Mouse (Mus musculus): ENCODE measurements around the gene Scimp. TPM values are rescaled to one million over a fixed set of nuclear protein-coding genes. Genes with fewer than 3 reads are reported as not detected.
A peak's percentile ranks its signal among the peaks of the same experiment; 100 is the strongest.
"Not testable (repeated sequence)": the region's sequence is repeated elsewhere in the genome, so short reads cannot be mapped to it uniquely, and the experiment has no call there.

The Scimp gene
- polyA plus RNA-seq, 1 experiment from 2014 or later = 0.25 TPM

DNA sequence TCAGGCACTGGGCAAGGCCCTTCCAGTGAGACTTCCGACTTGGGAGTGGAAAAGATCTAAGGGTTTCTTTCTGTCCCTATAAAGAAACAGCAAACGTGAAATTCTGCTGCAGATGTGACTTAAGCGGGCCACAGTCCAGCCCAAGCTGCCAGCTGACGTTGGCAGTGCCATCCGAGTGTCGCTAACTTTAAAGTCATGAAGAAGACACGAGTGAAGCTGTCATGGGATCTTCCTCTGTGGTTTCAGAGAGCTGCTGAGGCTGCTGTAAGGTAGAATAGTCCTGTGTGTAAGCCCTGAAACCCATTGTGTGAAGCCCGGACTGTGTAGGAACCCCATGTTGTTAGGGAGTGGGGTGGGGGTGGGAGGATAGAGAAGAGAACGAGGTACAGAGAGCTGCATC lies 49.7 kb downstream of the Scimp start:
- no peak for ATAC-seq (ENCODE audit: insufficient number of reproducible peaks, insufficient read depth, low FRiP score, low TSS enrichment, low read depth)
- WGBS = 80% methylated on average over 9 of the region's 9 CpGs
- 0 out of 2 replicates have a peak, but pooled peaks cover 2% of the 10 kb centered on the region for H3K36me3 ChIP-seq
- no peak overlapping the region for H3K27ac ChIP-seq
- H3K4me2 ChIP-seq = no peak overlapping the region
- H3K4me3 ChIP-seq = no peak overlapping the region
- no peaks in the 10 kb centered on the region for H3K27me3 ChIP-seq
- H3K4me1 ChIP-seq = no peaks in the 10 kb centered on the region
- no peaks in the 10 kb centered on the region for H3K9me3 ChIP-seq
- H3K9ac ChIP-seq = no peak overlapping the region

DNA sequence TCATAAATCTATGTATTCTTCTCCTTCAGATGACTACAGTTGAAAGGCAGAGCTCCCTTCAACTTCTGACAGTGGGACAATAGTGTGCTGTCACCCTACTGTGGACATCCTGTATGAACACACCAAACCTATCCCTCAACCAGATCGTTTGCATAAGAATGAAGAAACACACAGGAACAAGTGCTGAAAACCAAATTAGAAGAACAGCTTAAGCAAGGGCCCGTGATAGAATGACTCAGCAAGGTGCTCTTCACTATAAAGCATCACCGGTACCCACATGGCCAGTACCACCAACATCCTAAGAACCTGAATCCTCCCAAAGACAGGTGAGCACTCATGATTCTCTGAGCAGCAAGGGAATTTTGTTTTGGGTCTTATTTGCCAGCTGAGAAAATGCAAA lies 51.9 kb downstream of the Scimp start:
- not testable (repeated sequence) for ATAC-seq (ENCODE audit: insufficient number of reproducible peaks, insufficient read depth, low FRiP score, low TSS enrichment, low read depth); H3K9me3 ChIP-seq; H3K36me3 ChIP-seq; H3K9ac ChIP-seq; H3K4me2 ChIP-seq; H3K27ac ChIP-seq; H3K4me3 ChIP-seq; H3K27me3 ChIP-seq; H3K4me1 ChIP-seq
- 70% methylated on average over 3 of the region's 3 CpGs for WGBS

DNA sequence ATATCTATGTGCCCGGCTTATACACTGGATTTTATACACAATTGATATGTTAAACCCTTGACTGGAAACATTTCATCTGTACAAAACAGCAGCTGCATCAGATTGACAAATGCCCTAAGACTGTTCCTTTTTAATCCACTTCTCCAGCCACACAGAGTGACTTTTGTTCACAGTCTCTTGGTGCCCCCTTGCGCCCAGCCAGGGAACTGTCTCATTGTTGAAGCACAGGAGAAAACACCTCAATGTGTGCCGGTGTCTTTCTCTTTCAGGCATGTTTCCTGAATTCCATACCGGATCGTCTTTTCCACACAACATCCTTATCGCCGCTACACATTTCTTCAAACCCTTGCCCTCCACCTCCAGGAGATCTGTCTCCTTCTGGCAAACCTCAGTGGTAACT lies 56.7 kb downstream of the Scimp start:
- no peak overlapping the region for H3K4me2 ChIP-seq
- H3K4me1 ChIP-seq = no peaks in the 10 kb centered on the region
- H3K27me3 ChIP-seq = no peaks in the 10 kb centered on the region
- H3K9me3 ChIP-seq = no peaks in the 10 kb centered on the region
- WGBS = 5% methylated on average over 7 of the region's 7 CpGs
- H3K36me3 ChIP-seq = no peaks in the 10 kb centered on the region
- ATAC-seq (ENCODE audit: insufficient number of reproducible peaks, insufficient read depth, low FRiP score, low TSS enrichment, low read depth) = no peak
- no peak overlapping the region for H3K9ac ChIP-seq
- no peak overlapping the region for H3K27ac ChIP-seq
- no peak overlapping the region for H3K4me3 ChIP-seq

DNA sequence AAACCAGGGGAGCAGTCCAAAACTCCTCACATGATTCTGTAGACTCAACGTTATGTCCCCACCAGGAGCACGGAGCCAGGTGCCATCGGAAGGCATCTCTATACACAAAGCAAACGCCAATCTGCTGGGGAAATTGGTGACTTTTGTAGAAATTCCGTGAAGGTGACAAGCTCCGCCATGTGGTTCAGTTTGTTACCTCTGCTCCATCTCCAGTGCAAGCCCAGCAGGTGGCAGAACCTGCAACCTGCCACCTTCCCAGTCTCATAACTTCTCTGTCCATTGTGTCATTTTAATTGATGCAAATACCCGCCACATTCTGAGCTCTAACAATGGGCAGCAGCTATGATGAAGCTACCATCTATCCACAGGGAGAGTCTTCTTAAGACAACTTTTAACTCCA lies 57.4 kb downstream of the Scimp start:
- no peaks in the 10 kb centered on the region for H3K27me3 ChIP-seq
- H3K9me3 ChIP-seq = no peaks in the 10 kb centered on the region
- no peak overlapping the region for H3K4me3 ChIP-seq
- no peak overlapping the region for H3K4me2 ChIP-seq
- no peaks in the 10 kb centered on the region for H3K4me1 ChIP-seq
- 60% methylated on average over 7 of the region's 7 CpGs for WGBS
- H3K27ac ChIP-seq = no peak overlapping the region
- ATAC-seq (ENCODE audit: insufficient number of reproducible peaks, insufficient read depth, low FRiP score, low TSS enrichment, low read depth) = no peak
- no peaks in the 10 kb centered on the region for H3K36me3 ChIP-seq
- H3K9ac ChIP-seq = no peak overlapping the region

DNA sequence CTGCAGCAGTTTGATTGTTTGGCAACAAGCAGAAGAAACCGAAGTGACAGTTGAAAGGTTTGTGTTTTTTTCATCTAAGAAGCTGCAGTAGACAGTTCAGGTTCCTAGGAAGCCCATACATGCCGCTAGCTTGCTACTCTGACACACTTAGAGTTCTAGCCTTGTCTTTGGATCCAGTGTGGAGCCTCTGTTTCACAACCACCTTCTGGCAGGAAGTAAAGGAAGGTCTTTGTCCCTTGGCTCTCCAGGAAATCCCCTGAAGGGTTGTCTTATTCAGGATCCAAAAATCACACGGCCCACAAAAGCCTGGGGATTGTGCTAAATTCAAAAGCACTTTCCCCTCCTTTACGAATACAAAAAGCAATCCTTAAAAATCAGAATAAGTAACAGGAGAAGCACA lies 57.9 kb downstream of the Scimp start:
- Histone ChIP-seq H3K4me1 (no peaks in the 10 kb centered on the region), H3K4me2 (no peak overlapping the region), H3K4me3 (no peak overlapping the region), H3K36me3 (no peaks in the 10 kb centered on the region), H3K27ac (no peak overlapping the region), H3K27me3 (no peaks in the 10 kb centered on the region), H3K9me3 (no peaks in the 10 kb centered on the region), H3K9ac (no peak overlapping the region)
- ATAC-seq (ENCODE audit: insufficient number of reproducible peaks, insufficient read depth, low FRiP score, low TSS enrichment, low read depth) = no peak
- 46% methylated on average over 4 of the region's 4 CpGs for WGBS

DNA sequence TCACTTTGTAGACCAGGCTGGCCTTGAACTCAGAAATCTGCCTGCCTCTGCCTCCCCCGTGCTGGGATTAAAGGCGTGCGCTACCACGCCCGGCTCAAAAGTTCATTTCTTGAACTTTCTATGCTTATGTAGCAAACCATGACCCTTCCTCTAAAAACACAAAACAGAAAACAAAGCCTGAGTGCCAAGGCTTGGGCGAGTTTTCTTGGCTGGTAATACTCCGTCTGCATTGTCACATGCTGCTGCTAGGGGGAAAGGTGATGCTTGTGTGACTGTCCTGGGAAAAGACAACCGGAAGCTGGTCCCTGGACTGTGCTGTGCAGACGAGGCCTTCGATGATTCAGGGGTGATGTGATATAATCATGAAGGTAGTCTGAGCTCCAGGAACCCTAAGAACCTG lies 59.2 kb downstream of the Scimp start:
- Histone ChIP-seq H3K27me3 (no peaks in the 10 kb centered on the region), H3K4me2 (no peak overlapping the region), H3K4me1 (no peaks in the 10 kb centered on the region), H3K27ac (no peak overlapping the region), H3K36me3 (no peaks in the 10 kb centered on the region), H3K9me3 (no peaks in the 10 kb centered on the region), H3K4me3 (no peak overlapping the region), H3K9ac (no peak overlapping the region)
- no peak for ATAC-seq (ENCODE audit: insufficient number of reproducible peaks, insufficient read depth, low FRiP score, low TSS enrichment, low read depth)
- 91% methylated on average over 10 of the region's 10 CpGs for WGBS

DNA sequence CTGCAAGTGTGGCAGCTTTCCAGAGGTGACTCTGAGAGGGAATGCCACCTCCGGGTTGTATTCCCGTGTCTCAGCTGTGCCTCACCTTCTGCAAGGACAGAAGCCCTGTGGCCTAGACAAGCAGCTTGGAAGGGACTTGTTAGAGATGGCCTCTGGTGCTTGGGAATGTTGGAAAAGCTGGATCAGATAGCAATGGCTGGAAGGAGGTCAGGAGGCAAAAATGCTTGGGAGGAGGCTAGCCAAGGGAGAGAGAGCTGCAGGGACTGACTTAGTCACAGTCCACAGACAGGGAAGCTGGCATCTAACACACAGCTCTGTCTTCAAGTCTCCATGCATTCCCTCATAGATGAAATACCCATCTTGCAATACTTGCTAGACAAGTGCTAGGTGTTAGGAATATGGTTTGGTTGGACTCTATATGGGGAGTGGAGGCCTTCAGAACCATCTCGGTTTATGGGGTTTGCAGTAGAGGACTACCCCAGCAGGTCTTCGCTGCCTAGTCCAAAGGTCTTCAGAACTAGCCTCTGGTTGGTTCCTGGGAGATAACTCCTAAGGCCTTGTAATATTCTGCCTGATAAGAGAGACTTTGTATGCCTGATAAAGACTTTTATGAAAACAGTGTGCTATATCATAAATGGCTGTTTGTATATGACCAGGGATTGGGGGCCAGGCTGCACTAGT lies 59.9 kb downstream of the Scimp start:
- H3K9ac ChIP-seq = no peak overlapping the region
- no peak overlapping the region for H3K4me2 ChIP-seq
- H3K9me3 ChIP-seq = no peaks in the 10 kb centered on the region
- no peaks in the 10 kb centered on the region for H3K27me3 ChIP-seq
- 83% methylated on average over 4 of the region's 4 CpGs for WGBS
- H3K36me3 ChIP-seq = no peaks in the 10 kb centered on the region
- no peak overlapping the region for H3K4me3 ChIP-seq
- H3K4me1 ChIP-seq = no peaks in the 10 kb centered on the region
- no peak overlapping the region for H3K27ac ChIP-seq
- no peak for ATAC-seq (ENCODE audit: insufficient number of reproducible peaks, insufficient read depth, low FRiP score, low TSS enrichment, low read depth)

DNA sequence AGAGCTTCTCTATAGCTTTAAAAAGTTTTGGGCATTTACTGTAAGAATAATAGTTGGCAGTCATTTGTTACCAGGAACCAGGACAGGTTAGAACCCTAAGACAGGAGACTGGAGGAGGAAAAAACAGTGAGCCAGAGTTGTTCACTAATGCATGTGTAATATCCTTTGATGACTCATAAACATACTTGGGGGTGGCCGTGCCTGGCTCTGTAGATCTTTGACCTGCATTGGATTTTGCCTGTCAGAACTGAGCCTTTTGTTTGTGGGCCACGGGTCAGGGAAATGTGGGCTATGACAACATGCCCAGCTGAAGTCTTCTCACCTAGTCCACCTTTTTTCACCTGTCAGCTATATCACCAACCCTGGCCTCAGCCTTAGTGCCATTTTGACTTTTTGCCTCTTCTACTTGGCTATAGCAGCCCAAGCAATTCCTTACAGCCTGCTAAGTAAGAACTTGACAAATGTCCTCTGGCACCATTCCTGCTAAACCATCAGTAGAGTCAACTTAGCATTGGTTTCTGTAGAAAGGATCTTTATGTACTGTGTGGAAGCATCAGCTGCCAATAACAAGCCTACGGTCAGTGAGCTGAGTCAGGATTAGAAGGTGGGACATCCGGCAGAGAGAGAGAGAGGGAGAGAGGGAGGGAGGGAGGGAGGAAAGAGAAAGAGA lies 64.4 kb downstream of the Scimp start:
- no peaks in the 10 kb centered on the region for H3K27me3 ChIP-seq
- H3K4me3 ChIP-seq = no peak overlapping the region
- WGBS = 90% methylated on average over 4 of the region's 4 CpGs
- no peak for ATAC-seq (ENCODE audit: insufficient number of reproducible peaks, insufficient read depth, low FRiP score, low TSS enrichment, low read depth)
- no peak overlapping the region for H3K9ac ChIP-seq
- no peaks in the 10 kb centered on the region for H3K9me3 ChIP-seq
- H3K27ac ChIP-seq = no peak overlapping the region
- H3K36me3 ChIP-seq = no peaks in the 10 kb centered on the region
- no peak overlapping the region for H3K4me2 ChIP-seq
- no peaks in the 10 kb centered on the region for H3K4me1 ChIP-seq

DNA sequence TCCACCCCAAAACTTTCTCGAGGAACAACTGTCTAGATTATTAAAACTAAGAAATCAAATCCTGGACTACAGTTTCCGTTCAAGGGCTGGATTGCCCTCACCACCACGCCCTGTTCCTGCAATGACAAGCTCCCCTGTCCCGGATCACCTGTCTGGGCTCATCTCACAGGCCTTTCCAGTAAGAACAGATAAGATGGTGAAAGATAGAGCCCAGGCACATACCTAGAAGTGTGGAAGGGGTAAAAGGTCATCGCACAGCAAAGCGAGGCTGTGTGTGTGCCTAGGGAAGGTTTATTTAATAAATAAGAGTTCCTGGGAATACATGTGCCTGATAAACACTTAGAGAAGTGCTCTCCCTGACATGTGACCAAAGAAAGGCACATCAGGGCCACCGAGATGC lies 66.8 kb downstream of the Scimp start:
- 83% methylated on average over 7 of the region's 7 CpGs for WGBS
- Histone ChIP-seq H3K4me1 (no peaks in the 10 kb centered on the region), H3K27ac (no peak overlapping the region), H3K4me2 (no peak overlapping the region), H3K4me3 (no peak overlapping the region), H3K27me3 (no peaks in the 10 kb centered on the region), H3K9me3 (no peaks in the 10 kb centered on the region), H3K36me3 (no peaks in the 10 kb centered on the region), H3K9ac (no peak overlapping the region)
- ATAC-seq (ENCODE audit: insufficient number of reproducible peaks, insufficient read depth, low FRiP score, low TSS enrichment, low read depth) = no peak

DNA sequence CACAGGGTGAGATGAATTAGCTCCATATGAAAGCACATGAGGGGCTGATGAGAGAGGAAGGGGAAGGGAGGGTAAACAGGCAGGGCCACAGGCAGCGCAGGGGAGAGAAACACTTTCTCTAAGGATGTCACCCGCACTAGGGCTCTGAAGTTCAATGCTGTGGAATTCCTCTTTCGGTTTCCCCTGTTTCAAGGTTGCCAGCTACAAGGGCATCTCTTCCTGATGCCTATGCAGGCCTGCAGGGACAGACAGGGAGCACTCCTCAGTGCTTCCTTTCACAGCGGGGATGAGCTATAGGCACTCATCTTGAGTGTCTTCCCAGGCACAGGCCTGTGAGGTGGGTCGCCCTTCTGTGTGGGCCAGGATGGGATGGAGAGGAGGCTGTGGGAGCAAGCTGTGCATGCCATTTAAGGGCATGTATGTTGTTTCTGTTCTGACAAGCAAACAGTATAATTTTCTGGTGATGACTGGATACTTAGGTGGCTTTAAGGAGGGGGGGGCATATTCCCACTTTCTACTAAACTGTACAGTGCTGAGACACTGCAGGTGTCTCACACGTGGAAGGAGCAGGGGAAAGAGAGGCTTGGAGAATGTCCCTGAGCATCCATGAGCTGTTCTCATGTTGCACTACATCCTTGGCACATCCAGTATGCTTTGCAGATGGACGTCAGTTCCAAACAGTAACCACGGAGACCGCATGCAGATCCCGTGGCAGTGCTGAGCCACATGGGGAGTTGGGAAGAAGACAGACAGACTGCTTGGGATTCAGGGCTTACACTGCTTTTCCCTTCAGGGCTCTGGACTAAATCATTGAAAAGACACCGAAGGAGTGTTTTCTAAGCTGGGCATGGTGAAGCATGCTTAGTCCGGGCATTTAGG lies 69.6 kb downstream of the Scimp start:
- no peak overlapping the region for H3K4me3 ChIP-seq
- no peak overlapping the region for H3K27ac ChIP-seq
- no peak overlapping the region for H3K4me2 ChIP-seq
- no peaks in the 10 kb centered on the region for H3K36me3 ChIP-seq
- no peaks in the 10 kb centered on the region for H3K27me3 ChIP-seq
- no peaks in the 10 kb centered on the region for H3K4me1 ChIP-seq
- H3K9ac ChIP-seq = peak overlapping the region; percentile 55
- no peaks in the 10 kb centered on the region for H3K9me3 ChIP-seq
- no peak for ATAC-seq (ENCODE audit: insufficient number of reproducible peaks, insufficient read depth, low FRiP score, low TSS enrichment, low read depth)
- 74% methylated on average over 12 of the region's 12 CpGs for WGBS

DNA sequence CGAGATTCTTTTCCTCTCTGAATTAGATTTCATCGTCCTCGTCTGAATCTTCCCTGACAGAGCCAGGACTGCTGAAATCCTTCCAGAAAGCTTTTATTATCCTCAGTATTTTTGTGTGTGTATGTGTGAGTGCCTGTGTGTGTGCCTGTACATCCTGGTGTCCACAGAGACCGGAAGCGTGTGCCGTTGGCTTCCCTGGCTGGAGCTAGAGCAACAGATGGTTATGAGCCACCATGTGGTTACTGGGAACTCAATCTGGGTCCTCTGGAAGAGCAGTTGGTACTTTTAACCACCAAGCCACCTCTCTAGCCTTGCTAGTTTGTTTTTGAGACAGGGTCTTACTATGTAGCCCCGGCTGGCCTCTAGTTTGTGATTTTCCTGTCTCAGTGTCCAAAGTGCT lies 70.3 kb downstream of the Scimp start:
- Histone ChIP-seq H3K4me3 (no peak overlapping the region), H3K9me3 (no peaks in the 10 kb centered on the region), H3K4me2 (no peak overlapping the region), H3K27me3 (no peaks in the 10 kb centered on the region), H3K27ac (no peak overlapping the region), H3K36me3 (no peaks in the 10 kb centered on the region), H3K4me1 (no peaks in the 10 kb centered on the region), H3K9ac (no peak overlapping the region)
- no peak for ATAC-seq (ENCODE audit: insufficient number of reproducible peaks, insufficient read depth, low FRiP score, low TSS enrichment, low read depth)
- 79% methylated on average over 7 of the region's 7 CpGs for WGBS

DNA sequence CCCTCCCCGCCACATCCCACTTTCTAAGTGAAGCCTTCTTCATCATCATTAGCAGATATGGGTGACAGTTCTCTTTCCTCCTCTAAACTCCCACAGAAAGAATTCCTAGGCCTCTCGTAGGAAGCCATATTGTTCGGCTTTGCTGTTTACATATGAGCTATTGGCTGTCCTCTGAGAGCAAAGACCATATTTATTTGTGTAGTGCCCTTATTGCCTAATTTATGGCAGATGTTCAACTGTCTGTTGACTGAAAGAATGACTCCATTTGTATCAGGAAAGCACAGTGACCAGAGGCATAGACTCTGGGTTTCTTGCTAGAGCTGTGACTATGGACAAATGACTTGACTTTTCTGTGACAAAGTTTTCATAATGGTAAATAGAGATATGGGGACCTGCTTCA lies 70.8 kb downstream of the Scimp start:
- WGBS = 94% methylated on average over 3 of the region's 3 CpGs
- no peaks in the 10 kb centered on the region for H3K9me3 ChIP-seq

More for the DNA sequence above, 70.8 kb downstream of the Scimp start:
- H3K4me3 ChIP-seq = no peak overlapping the region
- H3K27ac ChIP-seq = no peak overlapping the region
- no peaks in the 10 kb centered on the region for H3K27me3 ChIP-seq
- no peak overlapping the region for H3K9ac ChIP-seq
- no peaks in the 10 kb centered on the region for H3K4me1 ChIP-seq
- ATAC-seq (ENCODE audit: insufficient number of reproducible peaks, insufficient read depth, low FRiP score, low TSS enrichment, low read depth) = no peak
- no peak overlapping the region for H3K4me2 ChIP-seq
- no peaks in the 10 kb centered on the region for H3K36me3 ChIP-seq
